Mouse (Mus musculus) heart, embryonic 12.5 days (tissue): Measurements from ENCODE around the gene Dbf4. TPM values are rescaled to one million over a fixed set of nuclear protein-coding genes. Genes with fewer than 3 reads are reported as not detected.

Experiments
- ATAC-seq: fragments of 200-750 bp; cut with Nextera tagmentation; 2 replicates; pipeline ENCODE4 v1.8.0; 2017; ENCODE audit warnings: moderate TSS enrichment, moderate library complexity; ENCODE audit not compliant: insufficient number of reproducible peaks, low FRiP score
- H3K27ac ChIP-seq: fragments of 300-500 bp; sonication (generic); 2 replicates; pipeline ENCODE4 v1.5.1; 2016; ENCODE audit warnings: mild to moderate bottlenecking, moderate library complexity; ENCODE audit not compliant: poor library complexity, severe bottlenecking
- H3K27me3 ChIP-seq: fragments of 300-500 bp; sonication (generic); replicated peaks from 2 replicates; pipeline ENCODE4 v1.6.1; 2016; ENCODE audit warnings: mild to moderate bottlenecking, moderate library complexity
- H3K36me3 ChIP-seq: fragments of 300-500 bp; sonication (generic); 2 replicates; pipeline ENCODE4 v1.6.1; 2016; ENCODE audit warnings: mild to moderate bottlenecking, moderate library complexity
- H3K4me1 ChIP-seq: fragments of 300-500 bp; sonication (generic); replicated peaks from 2 replicates; pipeline ENCODE4 v1.6.1; 2016; ENCODE audit warnings: mild to moderate bottlenecking
- H3K4me2 ChIP-seq: fragments of 300-500 bp; sonication (generic); 2 replicates; pipeline ENCODE4 v1.6.1; 2016; ENCODE audit warnings: mild to moderate bottlenecking, moderate library complexity
- H3K4me3 ChIP-seq: fragments of 300-500 bp; sonication (generic); 2 replicates; pipeline ENCODE4 v1.5.1; 2016; ENCODE audit warnings: mild to moderate bottlenecking
- H3K9ac ChIP-seq: fragments of 300-500 bp; sonication (generic); 2 replicates; pipeline ENCODE4 v1.6.1; 2016; ENCODE audit warnings: mild to moderate bottlenecking, moderate library complexity
- H3K9me3 ChIP-seq: fragments of 300-500 bp; sonication (generic); replicated peaks from 2 replicates; pipeline ENCODE4 v1.6.1; 2016; ENCODE audit warnings: mild to moderate bottlenecking, moderate library complexity
- WGBS: fragments of 180-500 bp; shearing (Covaris S2); methylation state at CpG from one replicate; pipeline ENCODE4 v1.1.7; 2016; 5-methylcytosine and 5-hydroxymethylcytosine counted together
- polyA plus RNA-seq: library from polyadenylated mRNA; unstranded; fragments of >200 nt; fragmentation: Nextera tagmentation; extraction: Ambion mirVana; gene quantifications from 2 replicates; pipeline ENCODE4 v1.2.1, GENCODE M21; 2016

Gene Dbf4
- polyA plus RNA-seq, 1 experiment from 2014 or later, result 36.7 TPM

DNA sequence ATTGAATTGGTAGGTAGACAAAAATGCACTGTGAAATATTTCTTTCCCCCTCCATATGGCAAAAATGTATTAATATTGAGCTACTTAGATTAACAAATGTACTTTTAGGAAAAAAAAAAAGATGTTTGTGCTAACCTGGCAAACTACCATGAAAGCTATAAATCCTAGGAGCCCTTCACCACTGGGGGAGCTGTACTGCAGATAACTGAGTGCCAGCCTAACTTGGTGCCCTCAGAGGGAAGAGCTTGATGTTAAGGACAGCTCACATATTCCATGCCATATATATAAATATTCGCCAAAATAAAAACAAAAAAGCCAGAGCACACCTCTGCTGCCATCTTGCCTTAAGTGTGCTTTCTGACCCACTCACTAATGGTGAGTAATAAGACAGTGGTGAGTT, 60.2 kb downstream of the Dbf4 start:
- ATAC-seq, result no peak
- Histone ChIP-seq H3K4me1 (peaks cover 14% of the 10 kb centered on the region), H3K27ac (no peak overlapping the region), H3K36me3 (no peaks in the 10 kb centered on the region), H3K4me3 (no peak overlapping the region), H3K4me2 (no peak overlapping the region), H3K27me3 (no peaks in the 10 kb centered on the region), H3K9ac (no peak overlapping the region), H3K9me3 (no peaks in the 10 kb centered on the region)
- 51% methylated on average over 1 of the region's 1 CpGs for WGBS

DNA sequence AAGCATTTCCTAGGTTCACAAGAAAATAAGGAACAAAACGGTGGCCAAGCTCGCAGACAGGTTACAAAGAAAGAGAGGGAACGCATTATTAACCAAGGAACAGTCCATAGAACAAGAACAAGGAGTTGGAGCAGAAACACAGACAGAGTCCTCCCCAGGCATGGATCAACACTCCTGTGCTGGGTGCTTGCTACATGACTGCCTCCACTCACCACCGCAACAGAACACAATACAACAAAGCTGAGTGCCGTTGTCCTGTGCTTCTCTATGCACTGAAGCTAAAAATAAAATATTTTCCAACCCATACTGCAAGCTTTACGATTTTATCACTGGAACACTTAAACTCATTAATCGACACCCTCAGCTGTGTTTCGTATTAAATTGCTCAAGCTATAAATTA, 64.8 kb downstream of the Dbf4 start:
- peaks cover 18% of the 10 kb centered on the region for H3K4me1 ChIP-seq
- ATAC-seq, result no peak
- no peaks in the 10 kb centered on the region for H3K9me3 ChIP-seq
- H3K27me3 ChIP-seq, result no peaks in the 10 kb centered on the region
- H3K9ac ChIP-seq, result no peak overlapping the region
- H3K36me3 ChIP-seq, result no peaks in the 10 kb centered on the region
- peak overlapping the region; percentile 38 for H3K4me2 ChIP-seq
- H3K27ac ChIP-seq, result peak overlapping the region; percentile 63
- no peak overlapping the region for H3K4me3 ChIP-seq
- WGBS, result 58% methylated on average over 8 of the region's 8 CpGs

DNA sequence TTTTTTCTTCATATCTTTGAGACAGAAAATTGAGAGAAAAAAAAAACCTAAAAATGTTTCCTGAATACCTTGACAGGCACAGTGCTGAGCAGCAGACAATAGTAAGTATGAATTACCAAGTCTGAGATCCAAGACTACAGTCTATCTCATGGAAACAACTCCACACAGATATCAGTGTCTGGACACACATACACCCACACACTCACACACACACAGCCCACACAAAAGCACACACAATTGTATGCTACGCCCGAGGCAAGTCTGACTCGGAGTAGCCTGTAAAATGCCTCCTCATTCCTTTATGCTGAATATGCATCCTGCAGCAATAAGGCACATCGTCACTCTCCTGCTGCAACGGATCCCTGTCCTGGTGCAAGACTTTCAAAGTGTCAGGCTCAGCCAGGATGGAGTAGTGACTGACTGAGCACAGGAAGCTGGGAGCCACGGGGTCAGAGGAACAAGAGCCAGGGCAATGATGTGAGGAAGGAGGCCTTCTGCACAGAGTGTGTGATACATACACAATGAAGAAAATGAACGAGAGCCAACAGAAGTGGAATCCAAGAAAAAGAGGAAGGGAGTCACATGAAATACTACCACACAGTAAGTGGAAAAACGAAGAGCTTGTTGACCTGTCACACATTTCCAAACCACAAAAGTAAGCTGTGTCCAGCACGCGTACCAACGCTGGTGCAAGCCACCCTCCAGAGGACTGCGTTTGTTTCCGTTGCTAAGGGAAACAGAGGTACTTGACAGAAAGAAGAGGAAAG, 65.4 kb downstream of the Dbf4 start:
- no peaks in the 10 kb centered on the region for H3K9me3 ChIP-seq
- H3K4me3 ChIP-seq, result no peak overlapping the region
- H3K27ac ChIP-seq, result peak overlapping the region; percentile 63
- no peaks in the 10 kb centered on the region for H3K36me3 ChIP-seq
- peaks cover 18% of the 10 kb centered on the region for H3K4me1 ChIP-seq
- no peak overlapping the region for H3K9ac ChIP-seq
- peak overlapping the region; percentile 38 for H3K4me2 ChIP-seq
- 0 out of 2 replicates have a peak, but pooled peaks have one; percentile 42 for ATAC-seq
- WGBS, result 35% methylated on average over 13 of the region's 13 CpGs
- H3K27me3 ChIP-seq, result no peaks in the 10 kb centered on the region

DNA sequence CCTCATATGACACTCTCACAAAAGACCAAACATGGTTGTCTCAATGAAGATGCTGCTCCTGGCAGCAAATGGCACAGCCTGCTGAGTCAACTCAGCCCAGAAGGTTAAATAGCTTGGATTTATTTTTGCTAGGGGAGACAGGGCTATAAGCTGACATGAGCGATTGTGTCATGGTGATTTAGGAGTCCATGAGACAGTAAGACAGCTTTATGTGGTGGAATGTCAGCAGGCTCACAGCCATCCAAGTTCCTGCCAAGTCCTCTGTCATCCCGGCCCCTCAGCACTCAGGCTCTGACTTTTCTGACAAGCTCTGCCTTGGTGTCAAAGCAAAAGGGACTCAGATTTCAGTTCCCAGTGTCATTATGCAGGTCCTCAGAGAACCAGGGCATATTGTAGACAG, 66.2 kb downstream of the Dbf4 start:
- Histone ChIP-seq H3K27me3 (no peaks in the 10 kb centered on the region), H3K9ac (no peak overlapping the region), H3K4me1 (peaks cover 18% of the 10 kb centered on the region), H3K9me3 (no peaks in the 10 kb centered on the region), H3K27ac (peak overlapping the region; percentile 26; the same call in 1 of the 2 replicates), H3K36me3 (no peaks in the 10 kb centered on the region), H3K4me3 (no peak overlapping the region), H3K4me2 (no peak overlapping the region)
- ATAC-seq, result 0 out of 2 replicates have a peak, but pooled peaks have one; percentile 59
- WGBS, result 26% methylated on average over 2 of the region's 2 CpGs

DNA sequence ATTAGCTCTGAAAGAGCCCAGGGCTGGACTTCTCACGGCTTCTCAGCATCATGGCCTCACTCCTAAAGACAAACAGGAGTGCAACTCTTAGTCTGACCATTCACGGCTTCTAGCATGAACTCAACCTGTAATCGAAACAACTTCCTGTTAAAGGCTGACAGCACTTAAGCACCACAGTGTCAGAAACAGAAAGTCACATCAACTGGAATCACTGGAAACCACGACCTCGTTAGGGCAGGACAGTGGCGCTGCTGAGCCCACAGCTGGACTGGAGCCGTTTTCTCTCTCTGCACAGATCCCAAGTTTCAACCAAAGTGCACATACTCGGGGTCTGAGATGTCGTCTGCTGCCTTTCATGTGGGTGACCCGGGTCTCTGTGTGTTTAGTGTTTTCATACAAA, 73.0 kb downstream of the Dbf4 start:
- Histone ChIP-seq H3K36me3 (no peaks in the 10 kb centered on the region), H3K9me3 (no peaks in the 10 kb centered on the region), H3K4me1 (0 out of 2 replicates have a peak, but pooled peaks cover 2% of the 10 kb centered on the region), H3K27ac (no peak overlapping the region), H3K27me3 (no peaks in the 10 kb centered on the region), H3K9ac (no peak overlapping the region), H3K4me3 (no peak overlapping the region), H3K4me2 (no peak overlapping the region)
- 73% methylated on average over 10 of the region's 10 CpGs for WGBS
- no peak for ATAC-seq

Other genes with a start within 250 kb of the Dbf4 start
- gene Adam22, start 54.6 kb downstream of the Dbf4 start, polyA plus RNA-seq, result 8.1 and 8.8 TPM in 2 replicates
- 16.0 and 19.1 TPM in 2 replicates for gene Slc25a40, start 134 bp upstream of the Dbf4 start, polyA plus RNA-seq
- 1.4 and 1.7 TPM in 2 replicates for gene Rundc3b, start 200.2 kb upstream of the Dbf4 start, polyA plus RNA-seq
- gene Abcb1a, start 237.4 kb upstream of the Dbf4 start, polyA plus RNA-seq, result 0.10 and 0.23 TPM in 2 replicates